Mouse (Mus musculus): ENCODE data around the gene Hoxd4.

- TF ChIP-seq CTCF (IDR thresholded peaks at IDR 0.05; ENCODE audit: low read depth, low read length) (no peak), GATA1 (IDR thresholded peaks at IDR 0.05; ENCODE audit: borderline replicate concordance, low read length) (no peak)
These were observed 48.4 kb downstream of the Hoxd4 start for GRCm38 (mm10) chr2:74760146-74760545.
